Mouse (Mus musculus): ENCODE measurements around the gene Cuedc2. TPM values are rescaled to one million over a fixed set of nuclear protein-coding genes. Genes with fewer than 3 reads are reported as not detected.

The Cuedc2 gene
- polyA plus RNA-seq, 1 experiment from 2014 or later: 137 TPM

DNA sequence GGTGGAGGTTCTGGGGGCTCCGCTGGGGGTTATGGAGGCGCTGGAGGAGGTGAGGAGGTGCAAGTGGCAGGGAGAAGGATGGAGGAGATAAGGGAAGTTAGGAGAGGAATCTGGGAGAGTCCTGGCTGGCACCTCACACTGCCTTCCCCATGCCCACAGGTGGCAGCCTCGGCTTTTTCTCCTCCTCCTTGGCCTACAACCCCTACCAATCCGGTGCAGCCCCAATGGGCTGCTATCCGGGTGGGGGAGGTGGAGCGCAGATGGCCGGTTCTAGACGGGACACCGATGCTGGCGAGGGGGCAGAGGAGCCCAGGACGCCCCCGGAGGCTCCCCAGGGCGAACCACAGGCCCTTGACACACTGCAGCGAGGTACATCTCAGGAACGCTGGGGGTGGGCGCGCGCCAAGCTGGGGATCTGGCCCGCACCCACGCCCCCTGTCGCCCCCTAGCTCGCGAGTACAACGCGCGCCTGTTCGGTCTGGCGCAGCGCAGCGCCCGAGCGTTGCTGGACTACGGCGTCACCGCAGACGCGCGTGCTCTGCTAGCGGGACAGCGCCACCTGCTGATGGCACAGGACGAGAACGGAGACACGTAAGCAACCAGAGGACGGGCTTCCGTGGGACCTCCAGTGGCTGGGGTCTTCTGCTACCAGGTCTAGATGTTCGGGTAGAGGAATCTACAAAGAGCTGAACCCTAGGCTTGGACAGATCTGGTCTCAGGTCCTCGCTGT is 29.6 kb downstream of the Cuedc2 start:
- H3K9ac ChIP-seq: peak overlapping the region; percentile 26; the same call in 1 of the 2 replicates
- no peaks in the 10 kb centered on the region for H3K9me3 ChIP-seq
- H3K4me1 ChIP-seq: peaks cover 13% of the 10 kb centered on the region
- ATAC-seq (ENCODE audit: insufficient read depth, low FRiP score, low read depth): peak; percentile 11
- H3K27me3 ChIP-seq (replicated peaks): no peaks in the 10 kb centered on the region; the same call in none of the 2 replicates
- H3K27ac ChIP-seq: no peak overlapping the region
- H3K4me2 ChIP-seq: peak overlapping the region; percentile 89
- peak overlapping the region; percentile 40 for H3K4me3 ChIP-seq (replicated peaks)
- H3K36me3 ChIP-seq: peaks cover 30% of the 10 kb centered on the region
- 1% methylated on average over 47 of the region's 47 CpGs for WGBS

DNA sequence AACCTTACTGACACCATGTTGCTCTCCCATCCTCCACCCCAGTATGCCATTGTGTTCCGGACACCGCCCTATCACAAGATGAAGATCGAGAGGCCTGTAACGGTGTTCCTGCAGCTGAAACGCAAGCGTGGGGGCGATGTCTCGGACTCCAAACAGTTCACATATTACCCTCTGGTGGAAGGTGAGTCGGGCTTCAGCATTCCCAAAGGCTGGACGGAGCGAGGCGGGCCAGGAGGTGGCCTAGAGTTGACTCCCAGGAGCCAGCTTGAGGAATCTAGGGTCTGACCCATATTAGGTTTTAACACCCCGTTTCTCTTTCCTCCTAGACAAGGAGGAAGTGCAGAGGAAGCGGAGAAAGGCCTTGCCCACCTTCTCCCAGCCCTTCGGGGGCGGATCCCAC is 30.2 kb downstream of the Cuedc2 start:
- Histone ChIP-seq H3K4me2 (no peak overlapping the region; the same call in 1 of the 2 replicates), H3K27ac (no peak overlapping the region), H3K27me3 (replicated peaks) (no peaks in the 10 kb centered on the region; the same call in 1 of the 2 replicates), H3K9ac (no peak overlapping the region), H3K4me1 (peaks cover 17% of the 10 kb centered on the region), H3K4me3 (replicated peaks) (0 out of 2 replicates have a peak overlapping the region, but pooled peaks have one; percentile 40), H3K36me3 (peaks cover 30% of the 10 kb centered on the region), H3K9me3 (no peaks in the 10 kb centered on the region)
- WGBS: 73% methylated on average over 16 of the region's 16 CpGs
- no peak for ATAC-seq (ENCODE audit: insufficient read depth, low FRiP score, low read depth)

DNA sequence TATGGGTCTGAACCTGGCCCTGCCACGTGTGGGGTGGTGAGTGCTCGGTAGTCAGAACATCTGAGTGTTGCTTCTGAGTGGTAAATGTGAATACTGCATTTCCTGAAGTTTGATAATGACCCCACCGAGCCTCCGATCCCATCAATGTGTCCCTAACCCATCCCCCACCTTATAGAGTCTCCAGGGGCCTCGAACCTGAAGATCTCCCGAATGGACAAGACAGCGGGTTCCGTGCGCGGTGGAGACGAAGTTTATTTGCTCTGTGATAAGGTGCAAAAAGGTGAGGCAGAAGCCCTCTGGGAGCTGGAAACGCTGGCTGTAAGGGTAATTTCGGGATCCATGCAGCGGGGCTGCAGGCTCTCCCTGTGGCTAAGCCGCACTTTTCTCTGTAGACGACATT is 30.7 kb downstream of the Cuedc2 start:
- WGBS: 81% methylated on average over 16 of the region's 16 CpGs
- no peak overlapping the region for H3K4me2 ChIP-seq
- H3K4me3 ChIP-seq (replicated peaks): no peak overlapping the region
- H3K9me3 ChIP-seq: no peaks in the 10 kb centered on the region
- no peak overlapping the region for H3K9ac ChIP-seq
- H3K27ac ChIP-seq: no peak overlapping the region
- no peaks in the 10 kb centered on the region; the same call in 1 of the 2 replicates for H3K27me3 ChIP-seq (replicated peaks)
- no peak for ATAC-seq (ENCODE audit: insufficient read depth, low FRiP score, low read depth)
- H3K4me1 ChIP-seq: peaks cover 17% of the 10 kb centered on the region
- H3K36me3 ChIP-seq: peaks cover 29% of the 10 kb centered on the region

DNA sequence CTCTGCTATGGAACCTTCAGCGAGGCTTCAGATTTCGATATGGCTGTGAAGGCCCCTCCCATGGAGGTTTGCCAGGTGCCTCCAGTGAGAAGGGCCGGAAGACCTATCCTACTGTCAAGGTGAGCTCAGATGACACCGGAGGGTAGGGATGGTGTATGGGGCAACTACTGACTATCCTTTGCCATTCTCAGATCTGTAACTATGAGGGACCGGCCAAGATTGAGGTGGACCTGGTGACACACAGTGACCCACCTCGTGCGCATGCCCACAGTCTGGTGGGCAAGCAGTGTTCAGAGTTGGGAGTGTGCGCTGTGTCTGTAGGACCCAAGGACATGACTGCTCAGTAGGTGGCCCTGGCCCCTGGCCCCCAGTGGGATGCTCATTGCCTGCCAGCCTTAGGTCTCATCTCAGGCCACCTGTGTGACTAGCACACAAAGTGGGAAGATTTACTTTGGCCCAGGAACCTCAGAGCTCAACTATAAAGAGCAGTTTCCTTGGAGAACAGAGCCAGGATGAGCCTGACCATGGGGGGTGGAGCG is 31.7 kb downstream of the Cuedc2 start:
- WGBS: 91% methylated on average over 9 of the region's 9 CpGs
- no peaks in the 10 kb centered on the region; the same call in 1 of the 2 replicates for H3K27me3 ChIP-seq (replicated peaks)
- no peaks in the 10 kb centered on the region for H3K9me3 ChIP-seq
- peaks cover 17% of the 10 kb centered on the region for H3K4me1 ChIP-seq
- H3K27ac ChIP-seq: no peak overlapping the region
- ATAC-seq (ENCODE audit: insufficient read depth, low FRiP score, low read depth): no peak
- peaks cover 22% of the 10 kb centered on the region for H3K36me3 ChIP-seq
- H3K9ac ChIP-seq: no peak overlapping the region
- H3K4me2 ChIP-seq: peak overlapping the region; percentile 85; the same call in 1 of the 2 replicates
- H3K4me3 ChIP-seq (replicated peaks): no peak overlapping the region

DNA sequence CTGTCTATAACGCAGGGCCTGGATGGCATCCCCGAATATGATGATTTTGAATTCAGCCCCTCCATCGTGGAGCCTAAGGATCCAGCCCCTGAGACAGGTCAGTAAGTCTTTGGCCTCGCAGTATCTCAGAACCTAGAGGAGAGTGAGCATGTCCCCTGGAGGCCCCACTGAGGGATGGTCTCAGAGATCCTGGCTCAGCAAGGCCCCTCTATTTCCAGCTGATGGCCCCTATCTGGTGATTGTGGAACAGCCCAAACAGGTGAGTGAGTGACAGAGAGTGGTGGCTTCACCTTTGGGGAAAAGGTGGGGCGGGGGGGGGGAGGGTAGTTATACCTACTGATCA is 32.3 kb downstream of the Cuedc2 start:
- peak overlapping the region; percentile 38; the same call in 1 of the 2 replicates for H3K9ac ChIP-seq
- H3K4me1 ChIP-seq: peaks cover 17% of the 10 kb centered on the region
- H3K9me3 ChIP-seq: no peaks in the 10 kb centered on the region
- 44% methylated on average over 4 of the region's 5 CpGs for WGBS
- no peak overlapping the region for H3K27ac ChIP-seq
- peak overlapping the region; percentile 67 for H3K4me3 ChIP-seq (replicated peaks)
- no peaks in the 10 kb centered on the region; the same call in 1 of the 2 replicates for H3K27me3 ChIP-seq (replicated peaks)
- H3K4me2 ChIP-seq: peak overlapping the region; percentile 85
- peaks cover 17% of the 10 kb centered on the region for H3K36me3 ChIP-seq
- no peak for ATAC-seq (ENCODE audit: insufficient read depth, low FRiP score, low read depth)

DNA sequence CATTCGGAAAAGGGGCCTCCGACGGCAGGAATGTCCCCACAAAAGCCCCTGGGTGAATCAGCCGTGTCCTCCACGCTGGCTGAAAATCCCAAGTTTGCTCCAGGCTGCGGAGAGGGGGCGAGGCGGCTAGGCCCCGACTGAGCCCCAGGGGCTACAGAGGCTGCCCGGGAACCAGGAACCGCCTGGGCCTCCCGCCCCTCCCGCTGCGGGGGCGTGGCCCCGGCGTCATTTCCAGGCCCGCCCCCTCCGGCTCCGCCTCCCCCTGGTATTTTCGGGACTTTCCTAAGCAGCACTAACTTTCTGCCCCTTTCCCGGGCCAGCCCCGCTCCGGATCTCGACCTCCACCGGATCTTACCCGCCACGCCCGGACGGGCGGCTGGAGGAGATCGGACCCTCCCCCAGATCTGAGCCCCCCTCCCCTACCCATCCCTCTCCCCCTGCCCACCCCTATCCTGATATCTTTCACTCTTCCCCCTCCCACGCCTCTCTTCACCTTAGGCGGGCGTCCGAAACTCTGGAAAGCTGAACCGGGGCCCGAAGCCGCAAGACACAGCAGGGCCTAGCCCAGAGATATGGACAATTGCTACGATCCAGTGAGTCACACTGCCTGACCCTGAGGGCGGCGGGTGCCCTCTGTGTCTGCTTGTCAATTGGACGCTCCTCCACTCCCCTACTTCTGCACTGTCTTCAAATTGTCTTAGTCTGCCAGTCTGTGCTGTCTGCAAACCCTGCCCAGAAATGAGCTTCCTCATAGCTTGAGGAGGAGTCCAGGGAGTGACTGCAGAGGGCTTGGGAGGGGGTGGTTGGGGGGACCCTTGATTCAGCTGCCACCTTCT is 32.9 kb downstream of the Cuedc2 start:
- Histone ChIP-seq H3K9ac (peak overlapping the region; percentile 54), H3K27me3 (replicated peaks) (no peaks in the 10 kb centered on the region; the same call in 1 of the 2 replicates), H3K4me3 (replicated peaks) (peak overlapping the region; percentile 67), H3K36me3 (peaks cover 11% of the 10 kb centered on the region), H3K4me1 (peaks cover 17% of the 10 kb centered on the region), H3K27ac (peak overlapping the region; percentile 95), H3K4me2 (peak overlapping the region; percentile 85), H3K9me3 (no peaks in the 10 kb centered on the region)
- peak; percentile 69 for ATAC-seq (ENCODE audit: insufficient read depth, low FRiP score, low read depth)
- whole genome bisulfite sequencing: under 1% methylated on average over 42 of the region's 43 CpGs

DNA sequence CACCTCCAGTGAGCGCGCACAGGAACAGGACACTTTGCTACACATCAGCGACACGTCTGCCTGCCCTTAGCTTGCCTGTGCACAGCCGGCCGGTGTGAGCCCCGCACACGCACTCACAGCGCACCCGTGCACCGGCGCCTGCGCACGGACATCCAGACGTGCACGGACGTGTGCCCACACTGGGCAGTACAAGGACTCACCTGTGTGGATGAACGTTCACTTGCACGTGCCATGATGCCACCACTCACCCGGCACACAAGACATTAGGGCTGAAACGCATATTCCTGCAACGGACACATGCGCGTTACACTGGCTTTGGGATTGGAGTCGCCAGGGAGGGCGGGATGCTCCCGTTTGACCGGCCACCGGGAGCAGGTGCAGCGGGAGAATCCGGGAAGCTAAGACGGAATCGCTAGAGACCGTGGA is 33.6 kb downstream of the Cuedc2 start:
- peak overlapping the region; percentile 95 for H3K27ac ChIP-seq
- H3K9ac ChIP-seq: peak overlapping the region; percentile 54
- peak; percentile 9; the same call in 1 of the 2 replicates for ATAC-seq (ENCODE audit: insufficient read depth, low FRiP score, low read depth)
- no peaks in the 10 kb centered on the region for H3K9me3 ChIP-seq
- H3K4me1 ChIP-seq: peaks cover 17% of the 10 kb centered on the region
- H3K36me3 ChIP-seq: peaks cover 4% of the 10 kb centered on the region
- H3K4me3 ChIP-seq (replicated peaks): peak overlapping the region; percentile 67
- WGBS: under 1% methylated on average over 34 of the region's 34 CpGs
- H3K27me3 ChIP-seq (replicated peaks): no peaks in the 10 kb centered on the region; the same call in 1 of the 2 replicates
- H3K4me2 ChIP-seq: peak overlapping the region; percentile 85

DNA sequence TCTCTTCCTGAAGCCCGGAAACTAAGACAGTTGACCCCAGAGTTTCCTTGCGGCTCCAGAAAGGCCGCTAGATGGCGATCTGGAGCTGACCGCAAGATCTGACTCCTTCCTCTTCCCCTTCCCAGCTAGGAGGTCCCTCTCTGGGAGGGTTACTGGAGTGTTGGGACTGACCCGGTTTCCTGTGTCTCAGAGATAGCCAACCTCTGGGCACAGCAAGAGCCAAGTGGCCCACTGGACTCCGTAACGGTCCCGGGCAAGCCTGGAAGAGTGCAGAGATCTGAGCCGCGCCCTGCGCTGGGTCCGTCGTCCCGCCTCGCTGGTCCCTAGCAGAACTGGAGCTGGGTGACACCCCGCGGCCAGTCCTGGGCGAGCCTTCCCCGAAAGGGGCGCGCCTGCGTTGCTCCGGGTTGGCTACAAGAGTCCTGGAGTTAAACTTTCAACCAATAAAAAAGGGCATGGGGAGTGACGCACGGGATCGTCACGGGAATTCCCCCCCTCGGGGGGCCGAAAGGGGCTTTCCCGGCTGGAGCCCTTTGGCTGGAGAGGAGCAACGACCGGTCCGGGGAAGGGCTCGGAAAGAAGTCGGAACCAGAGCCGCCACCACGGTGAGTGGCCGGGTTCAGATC is 34.2 kb downstream of the Cuedc2 start, which contains the start of gene Nfkb2:
TSS of gene Nfkb2 (plus strand) at position 105 of the 626 bp plus-strand sequence.
- Histone ChIP-seq H3K9me3 (no peaks in the 10 kb centered on the region), H3K9ac (peak within 1 kb of the TSS; percentile 54), H3K4me2 (peak within 1 kb of the TSS; percentile 85), H3K36me3 (no peaks in the 10 kb centered on the region), H3K27ac (peak within 1 kb of the TSS; percentile 95), H3K4me1 (peaks cover 17% of the 10 kb centered on the region), H3K27me3 (replicated peaks) (no peaks in the 10 kb centered on the region; the same call in 1 of the 2 replicates), H3K4me3 (replicated peaks) (peak within 1 kb of the TSS; percentile 67)
- under 1% methylated on average over 39 of the region's 39 CpGs for WGBS
- ATAC-seq (ENCODE audit: insufficient read depth, low FRiP score, low read depth): peak; percentile 93

DNA sequence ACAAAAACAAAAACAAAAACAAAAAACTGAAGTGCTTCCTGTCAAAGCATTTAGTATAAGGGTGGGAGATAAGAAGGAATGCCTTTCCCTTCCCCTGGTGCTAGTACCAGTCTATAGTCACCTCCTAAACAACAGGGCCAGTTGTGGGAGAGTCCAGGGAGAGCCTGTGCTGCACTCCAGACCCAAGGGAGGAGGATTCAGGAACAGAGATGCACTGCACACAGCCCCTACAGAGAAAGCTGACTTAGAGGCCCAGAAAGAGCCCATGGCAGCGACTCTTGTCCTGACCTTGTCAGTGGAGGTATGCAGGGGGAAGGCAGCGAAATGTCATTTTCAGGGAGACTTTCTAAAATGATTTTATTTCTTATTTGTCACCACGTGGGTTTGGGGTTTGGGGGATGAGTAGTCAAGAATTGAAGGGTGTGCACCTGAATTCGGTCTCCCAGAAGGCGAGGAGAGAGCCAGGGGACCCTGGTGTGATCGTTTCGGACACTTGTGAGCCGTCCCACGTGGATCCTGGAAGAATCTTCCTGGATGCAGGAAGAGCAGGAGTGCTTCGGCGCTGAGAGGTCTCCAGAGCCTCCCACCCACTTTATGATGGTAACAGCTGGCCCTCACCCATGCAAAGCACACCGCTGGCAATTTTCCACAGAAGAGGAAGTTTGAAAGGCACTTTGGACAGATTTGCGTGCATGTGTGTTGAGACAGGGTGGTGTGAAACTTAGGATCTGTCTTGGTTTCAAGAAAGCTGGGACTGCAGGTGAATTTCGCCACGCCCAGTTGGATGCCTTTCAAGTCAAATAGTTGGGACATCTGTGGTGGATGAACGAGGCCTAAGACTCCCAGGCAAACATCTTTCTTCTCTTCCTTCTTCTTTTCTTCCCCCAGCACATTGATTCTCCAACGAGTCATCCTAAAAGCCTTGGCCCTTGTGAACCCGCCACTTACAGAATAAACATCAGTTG is 35.0 kb downstream of the Cuedc2 start:
- ATAC-seq (ENCODE audit: insufficient read depth, low FRiP score, low read depth): no peak
- peak overlapping the region; percentile 26; the same call in 1 of the 2 replicates for H3K9ac ChIP-seq
- peak overlapping the region; percentile 95 for H3K27ac ChIP-seq
- WGBS: 51% methylated on average over 18 of the region's 18 CpGs
- no peaks in the 10 kb centered on the region for H3K36me3 ChIP-seq
- no peaks in the 10 kb centered on the region; the same call in 1 of the 2 replicates for H3K27me3 ChIP-seq (replicated peaks)
- peak overlapping the region; percentile 85 for H3K4me2 ChIP-seq
- H3K4me3 ChIP-seq (replicated peaks): peak overlapping the region; percentile 67
- H3K4me1 ChIP-seq: peaks cover 12% of the 10 kb centered on the region
- H3K9me3 ChIP-seq: no peaks in the 10 kb centered on the region

DNA sequence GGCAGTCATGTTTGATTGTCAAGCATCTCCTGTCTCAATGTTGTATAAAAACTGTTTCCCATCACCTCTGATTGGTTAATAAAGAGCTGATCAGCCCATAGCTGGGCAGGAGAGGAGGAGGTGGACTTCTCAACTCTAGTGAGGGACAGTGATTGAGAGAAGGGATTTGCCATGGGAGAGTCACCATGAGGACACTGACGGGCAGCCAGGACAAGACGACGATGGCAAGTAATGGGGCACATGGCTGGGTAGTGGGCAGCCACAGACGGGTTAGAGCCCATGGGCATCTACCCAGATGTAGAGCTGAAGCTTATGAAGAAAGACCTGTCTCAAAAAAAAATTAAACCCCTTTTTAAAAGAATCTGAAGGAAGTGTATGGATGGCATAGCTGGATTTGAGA is 36.0 kb downstream of the Cuedc2 start:
- H3K27ac ChIP-seq: no peak overlapping the region
- ATAC-seq (ENCODE audit: insufficient read depth, low FRiP score, low read depth): no peak
- H3K36me3 ChIP-seq: no peaks in the 10 kb centered on the region
- H3K9me3 ChIP-seq: no peaks in the 10 kb centered on the region
- no peaks in the 10 kb centered on the region for H3K27me3 ChIP-seq (replicated peaks)
- no peak overlapping the region for H3K4me3 ChIP-seq (replicated peaks)
- no peak overlapping the region for H3K9ac ChIP-seq
- 87% methylated on average over 4 of the region's 4 CpGs for WGBS
- peaks cover 12% of the 10 kb centered on the region for H3K4me1 ChIP-seq
- H3K4me2 ChIP-seq: no peak overlapping the region
